Mouse (Mus musculus): ENCODE results near the gene Ahr.

Ahr gene

GRCm38 (mm10) chr12:35503586-35503985 lies 31.3 kb downstream of the Ahr start:
- DNase-seq (ENCODE audit: low spot score): no peak

GRCm38 (mm10) chr12:35501476-35501875 lies 33.4 kb downstream of the Ahr start:
- DNase-seq (ENCODE audit: low spot score): no peak

- DNase-seq (ENCODE audit: low spot score): no peak
These were observed 39.6 kb downstream of the Ahr start for GRCm38 (mm10) chr12:35495195-35495594.

DNA sequence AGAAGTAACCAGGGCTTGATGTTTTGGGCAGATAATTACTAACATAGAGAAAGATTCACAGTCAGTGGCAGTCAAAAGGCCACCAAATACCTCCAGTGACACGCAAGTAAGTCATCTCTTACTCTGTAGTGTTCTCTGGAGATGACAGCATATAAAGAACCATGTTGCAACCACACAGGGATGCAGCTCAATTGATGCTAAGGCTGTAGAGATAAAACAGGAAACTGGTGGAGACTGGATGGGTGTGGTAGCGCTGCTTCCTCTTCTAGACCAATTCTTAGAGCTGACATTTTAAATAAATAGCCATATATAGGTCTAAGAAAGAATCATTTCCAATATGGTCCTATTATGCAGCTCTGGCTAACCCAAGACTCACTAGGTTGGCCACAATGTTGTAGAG lies 54.1 kb downstream of the Ahr start:
- DNase-seq (ENCODE audit: low spot score): no peak

GRCm38 (mm10) chr12:35478906-35479305 lies 55.9 kb downstream of the Ahr start:
- DNase-seq (ENCODE audit: low spot score): no peak

- DNase-seq (ENCODE audit: low spot score): no peak
These were observed 71.4 kb downstream of the Ahr start for GRCm38 (mm10) chr12:35463457-35463856.

GRCm38 (mm10) chr12:35462667-35463066 lies 72.2 kb downstream of the Ahr start:
- no peak for DNase-seq (ENCODE audit: low spot score)

- no peak for DNase-seq (ENCODE audit: low spot score)
These were observed 75.2 kb downstream of the Ahr start for GRCm38 (mm10) chr12:35459662-35460061.

Measured in c-Kit-positive CD71-positive TER-119-positive erythroid progenitor cells, embryonic 14.5 days (primary cell).